Mouse (Mus musculus): Measurements from ENCODE around the gene Krt80.

The Krt80 gene

GRCm38 (mm10) chr15:101317814-101318500, 52.0 kb downstream of the Krt80 start:
- DNase-seq (ENCODE audit: extremely low spot score), result no peak

GRCm38 (mm10) chr15:101316913-101317813, 52.8 kb downstream of the Krt80 start:
- DNase-seq (ENCODE audit: extremely low spot score), result no peak

- DNase-seq (ENCODE audit: extremely low spot score), result no peak
Observed at GRCm38 (mm10) chr15:101316279-101316912, 53.6 kb downstream of the Krt80 start.

GRCm38 (mm10) chr15:101315832-101316231, 54.1 kb downstream of the Krt80 start:
- DNase-seq (ENCODE audit: extremely low spot score), result peak; percentile 86

- no peak for DNase-seq (ENCODE audit: extremely low spot score)
Observed at GRCm38 (mm10) chr15:101315378-101315777, 54.6 kb downstream of the Krt80 start.

GRCm38 (mm10) chr15:101312006-101312405, 58.0 kb downstream of the Krt80 start:
- no peak for DNase-seq (ENCODE audit: extremely low spot score)

GRCm38 (mm10) chr15:101311087-101311770, 58.7 kb downstream of the Krt80 start:
- no peak for DNase-seq (ENCODE audit: extremely low spot score)

GRCm38 (mm10) chr15:101309493-101309892, 60.5 kb downstream of the Krt80 start:
- DNase-seq (ENCODE audit: extremely low spot score), result no peak

- no peak for DNase-seq (ENCODE audit: extremely low spot score)
Observed at GRCm38 (mm10) chr15:101308440-101309348, 61.3 kb downstream of the Krt80 start.

- no peak for DNase-seq (ENCODE audit: extremely low spot score)
Observed at GRCm38 (mm10) chr15:101306459-101306858, 63.5 kb downstream of the Krt80 start.

GRCm38 (mm10) chr15:101303830-101304229, 66.1 kb downstream of the Krt80 start:
- DNase-seq (ENCODE audit: extremely low spot score), result no peak

GRCm38 (mm10) chr15:101302201-101302600, 67.8 kb downstream of the Krt80 start:
- no peak for DNase-seq (ENCODE audit: extremely low spot score)

- DNase-seq (ENCODE audit: extremely low spot score), result no peak
Observed at GRCm38 (mm10) chr15:101300128-101300527, 69.8 kb downstream of the Krt80 start.

- DNase-seq (ENCODE audit: extremely low spot score), result no peak
Observed at GRCm38 (mm10) chr15:101299480-101299960, 70.4 kb downstream of the Krt80 start.

GRCm38 (mm10) chr15:101298550-101298949, 71.4 kb downstream of the Krt80 start:
- peak; percentile 42 for DNase-seq (ENCODE audit: extremely low spot score)

GRCm38 (mm10) chr15:101297988-101298387, 72.0 kb downstream of the Krt80 start:
- DNase-seq (ENCODE audit: extremely low spot score), result no peak
